Mouse (Mus musculus): ENCODE data around the gene Eif3g.

The Eif3g gene

DNA sequence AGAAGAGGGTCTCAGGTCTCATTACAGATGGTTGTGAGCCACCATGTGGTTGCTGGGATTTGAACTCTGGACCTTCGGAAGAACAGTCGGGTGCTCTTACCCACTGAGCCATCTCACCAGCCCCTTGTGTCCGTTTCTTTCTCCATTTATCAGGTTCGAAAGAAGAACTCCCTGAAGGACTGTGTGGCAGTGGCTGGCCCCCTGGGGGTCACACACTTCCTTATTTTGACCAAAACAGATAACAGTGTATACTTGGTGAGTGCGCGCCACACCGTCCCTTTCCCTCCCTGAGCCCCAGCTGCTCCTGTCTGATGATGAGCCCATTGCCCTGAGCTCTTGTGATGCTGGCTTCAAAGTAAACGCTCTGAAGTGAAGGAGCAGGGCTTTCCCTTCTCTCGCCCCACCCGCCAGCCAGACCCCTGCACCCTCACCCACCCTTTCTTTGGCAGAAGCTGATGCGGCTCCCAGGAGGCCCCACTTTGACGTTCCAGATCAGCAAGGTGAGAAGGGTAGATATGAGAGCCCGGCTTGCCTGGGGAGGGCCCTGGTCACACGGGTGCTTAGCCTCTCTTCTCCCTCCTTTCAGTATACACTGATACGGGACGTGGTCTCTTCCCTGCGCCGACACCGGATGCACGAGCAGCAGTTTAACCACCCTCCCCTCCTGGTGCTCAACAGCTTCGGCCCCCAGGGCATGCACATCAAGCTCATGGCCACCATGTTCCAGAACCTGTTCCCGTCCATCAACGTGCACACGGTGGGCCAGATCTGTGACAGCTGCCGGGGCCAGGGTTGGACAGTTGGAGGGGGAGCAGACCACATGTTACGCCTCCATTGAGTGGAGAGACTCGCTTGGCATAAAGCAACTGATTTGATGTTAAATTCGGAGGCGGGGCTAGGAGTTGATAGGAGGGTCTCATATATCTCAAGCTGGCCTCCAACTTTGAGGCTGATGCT is 9.0 kb downstream of the Eif3g start:
- in situ Hi-C loops (cut with MboI, MseI) = no loop called here

GRCm38 (mm10) chr9:20888386-20888765 is 10.0 kb downstream of the Eif3g start:
- in situ Hi-C loops (cut with MboI, MseI) = no loop called here

GRCm38 (mm10) chr9:20887704-20888385 is 10.6 kb downstream of the Eif3g start, which contains the start of gene Ppan:
TSS of gene Ppan (plus strand) at chr9:20888175.
- in situ Hi-C loops (cut with MboI, MseI) = no loop called here

- in situ Hi-C loops (cut with MboI, MseI) = no loop called here
These were observed 11.2 kb downstream of the Eif3g start for GRCm38 (mm10) chr9:20887191-20887590.

DNA sequence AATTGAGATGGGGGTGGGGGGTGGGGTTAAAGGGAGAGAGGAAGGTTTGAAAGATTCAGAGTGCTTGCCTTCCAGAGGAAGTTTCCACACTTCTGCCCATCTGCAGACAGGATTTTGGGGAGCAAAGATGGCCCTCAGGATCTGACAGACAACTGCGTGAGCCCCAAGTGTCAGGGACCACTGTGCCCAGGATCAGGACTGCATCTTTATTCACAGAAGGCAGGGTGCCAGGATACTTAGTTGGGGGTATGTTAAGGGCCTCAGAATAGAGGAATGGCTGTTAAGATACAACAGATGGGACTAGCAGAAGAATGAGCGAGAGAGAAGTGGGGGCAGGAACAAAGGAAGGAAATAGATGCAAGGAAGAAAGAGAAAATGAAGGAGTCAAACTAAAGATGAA is 11.9 kb downstream of the Eif3g start:
- in situ Hi-C loops (cut with MboI, MseI) = no loop called here

DNA sequence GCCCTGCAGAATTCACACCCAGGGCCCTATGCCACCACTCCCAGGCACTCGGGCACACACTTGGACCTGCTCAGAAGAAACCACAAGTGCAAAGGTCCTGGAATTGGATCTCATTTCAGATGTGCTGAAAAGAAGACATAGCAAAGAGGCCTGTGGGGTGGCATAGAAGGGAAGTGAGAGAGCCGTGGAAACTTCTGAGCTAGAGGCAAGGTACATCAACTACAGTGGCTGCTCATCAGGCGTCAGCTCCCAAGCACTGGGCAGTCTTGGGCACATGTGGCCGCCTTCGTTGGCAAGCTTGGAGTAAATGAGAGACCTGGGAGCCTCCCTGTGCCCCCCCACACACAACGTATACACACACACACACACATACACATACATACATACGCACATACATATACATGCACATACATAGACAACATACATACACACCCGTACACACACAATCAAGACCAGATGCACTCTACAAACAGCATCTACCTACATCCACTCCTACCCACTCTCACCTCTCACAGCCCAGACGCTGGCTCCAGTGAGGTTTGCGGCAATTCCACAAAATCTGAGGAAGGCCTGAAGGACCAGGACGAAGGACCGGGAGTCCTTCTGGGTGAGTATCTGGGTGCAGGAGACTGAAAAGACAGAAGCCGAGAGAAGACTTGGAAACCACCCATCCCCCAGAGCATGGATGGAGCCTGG is 19.2 kb downstream of the Eif3g start, which contains the start of gene Angptl6:
TSS of gene Angptl6 (minus strand) at position 631 of the 696 bp plus-strand sequence.
- in situ Hi-C loops (cut with MboI, MseI) = no loop called here

DNA sequence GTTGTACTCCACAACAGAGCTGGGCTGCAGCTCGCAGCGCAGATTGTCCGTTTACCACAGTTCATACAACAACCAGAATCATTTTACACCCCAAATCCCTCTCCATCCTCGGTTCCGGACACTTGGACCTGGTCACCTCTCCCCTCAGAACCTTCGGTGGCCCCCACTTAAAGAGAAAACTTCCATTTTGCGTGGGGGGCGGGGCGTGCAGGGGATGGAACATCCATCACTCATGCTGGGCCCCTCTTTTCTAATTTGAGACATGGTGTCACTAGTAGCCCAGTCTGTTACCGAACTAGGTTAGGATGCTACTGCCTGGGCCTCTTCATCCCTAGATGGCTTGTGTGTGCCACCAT is 19.7 kb downstream of the Eif3g start:
- in situ Hi-C loops (cut with MboI, MseI) = no loop called here

- in situ Hi-C loops (cut with MboI, MseI) = no loop called here
These were observed 20.2 kb downstream of the Eif3g start for GRCm38 (mm10) chr9:20878041-20878709.

DNA sequence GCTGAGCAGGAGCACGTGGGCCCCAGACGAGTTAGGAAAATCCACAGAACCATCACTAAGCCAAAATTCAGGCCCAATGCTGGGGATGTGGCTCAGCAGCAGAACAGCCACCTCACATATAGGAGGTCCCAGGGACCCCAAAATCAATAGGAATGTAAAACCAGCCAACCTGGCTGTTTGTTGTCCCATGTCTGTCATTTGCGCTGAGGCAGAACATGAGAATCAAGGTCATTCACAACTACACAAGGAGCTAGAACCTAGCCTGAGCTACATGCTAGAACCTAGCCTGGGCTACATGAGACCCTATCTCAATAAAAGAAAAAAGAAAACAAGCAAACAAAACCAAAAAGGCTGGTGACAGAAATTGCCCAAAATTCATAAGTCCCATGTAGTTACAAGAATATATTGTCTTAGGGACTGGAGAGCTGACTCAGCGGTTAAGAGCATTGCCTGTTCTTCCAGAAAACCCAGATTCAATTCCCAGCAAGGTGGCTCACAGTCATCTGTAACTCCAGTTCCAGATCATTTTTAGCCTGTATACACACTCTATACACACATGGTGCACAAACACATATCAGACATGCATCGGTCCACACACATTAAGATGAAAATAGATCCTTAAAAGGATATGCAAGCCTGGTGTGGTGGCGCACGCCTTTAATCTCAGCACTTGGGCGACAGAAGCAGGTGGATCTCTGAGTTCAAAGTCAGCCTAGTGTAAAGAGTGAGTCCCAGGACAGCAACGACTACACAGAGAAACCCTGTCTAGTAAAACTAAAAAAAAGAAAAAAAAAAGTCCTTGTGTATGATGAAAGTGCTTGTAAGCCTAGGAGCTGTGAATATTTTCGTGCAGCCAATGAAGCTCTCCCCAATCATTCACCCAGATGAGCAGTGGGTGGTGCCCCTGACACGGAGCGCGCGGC is 21.0 kb downstream of the Eif3g start:
- in situ Hi-C loops (cut with MboI, MseI) = no loop called here

GRCm38 (mm10) chr9:20876318-20877117 is 21.9 kb downstream of the Eif3g start:
- in situ Hi-C loops (cut with MboI, MseI) = no loop called here

DNA sequence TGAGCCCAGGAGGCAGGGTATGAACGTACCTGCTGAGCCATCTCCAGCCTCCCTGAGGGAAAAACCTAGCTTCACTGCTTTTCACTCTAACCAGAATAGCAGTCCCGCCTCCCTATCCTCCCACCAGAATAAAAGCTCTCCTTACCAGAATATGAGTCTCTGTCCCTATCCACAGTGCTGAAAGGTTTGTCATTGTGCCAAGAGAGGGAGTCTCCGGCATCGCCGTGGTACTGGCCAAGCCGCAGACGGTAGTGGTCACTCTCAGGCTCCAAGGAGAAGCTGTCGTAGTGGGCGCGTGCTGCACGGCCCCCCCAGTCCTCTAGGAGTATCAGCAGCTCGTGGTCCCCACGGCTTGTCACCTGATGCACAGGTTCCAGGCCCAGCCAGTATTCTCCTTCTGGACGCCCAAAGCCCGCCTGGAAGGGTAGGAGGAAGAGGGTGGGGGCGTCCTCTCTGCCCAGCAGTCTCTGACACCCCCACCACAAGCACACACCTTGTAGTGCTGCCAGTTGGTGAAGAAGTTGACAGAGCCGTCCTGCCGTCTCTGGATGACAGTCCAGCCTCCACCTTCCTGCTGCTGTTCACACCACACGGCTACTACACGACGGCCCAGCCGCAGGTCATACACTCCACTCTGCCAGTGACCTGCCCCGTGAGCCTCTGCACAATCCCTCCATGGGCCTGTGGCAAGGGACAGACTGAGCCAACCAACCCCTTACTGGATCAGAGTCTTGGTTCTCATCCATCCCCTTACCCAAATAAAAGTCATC is 23.2 kb downstream of the Eif3g start:
- in situ Hi-C loops (cut with MboI, MseI) = no loop called here

GRCm38 (mm10) chr9:20873521-20873920 is 24.9 kb downstream of the Eif3g start:
- in situ Hi-C loops (cut with MboI, MseI) = no loop called here

DNA sequence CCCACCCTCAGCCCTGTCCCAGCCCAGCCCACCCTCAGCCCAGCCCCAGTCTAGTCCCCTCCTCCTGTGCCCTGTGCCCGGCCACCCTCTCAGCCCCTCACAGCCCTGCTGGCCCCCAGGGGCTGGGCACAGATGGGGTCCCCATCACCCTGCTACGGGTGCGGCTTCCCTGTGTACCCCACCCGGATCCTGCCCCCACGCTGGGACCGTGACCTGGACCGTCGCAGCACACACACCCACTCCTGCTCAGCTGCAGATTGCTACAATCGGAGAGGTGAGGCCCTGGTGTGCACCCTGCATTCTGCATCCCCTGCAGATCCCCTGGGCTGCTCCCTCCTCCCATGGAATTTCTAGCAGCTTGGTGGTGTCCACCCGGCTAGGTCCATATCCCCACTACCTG is 25.4 kb downstream of the Eif3g start:
- in situ Hi-C loops (cut with MboI, MseI) = no loop called here

GRCm38 (mm10) chr9:20870211-20871173 is 27.9 kb downstream of the Eif3g start:
- in situ Hi-C loops (cut with MboI, MseI) = no loop called here

- in situ Hi-C loops (cut with MboI, MseI) = no loop called here
These were observed 29.2 kb downstream of the Eif3g start for GRCm38 (mm10) chr9:20869246-20869645.

GRCm38 (mm10) chr9:20868448-20869001 is 29.9 kb downstream of the Eif3g start, which contains the start of gene A230050P20Rik:
TSS of gene A230050P20Rik (plus strand) at chr9:20868642.
- in situ Hi-C loops (cut with MboI, MseI) = no loop called here

GRCm38 (mm10) chr9:20866879-20867278 is 31.5 kb downstream of the Eif3g start:
- in situ Hi-C loops (cut with MboI, MseI) = no loop called here

All from T-helper 1 cell (primary cell).